Mouse (Mus musculus) layer of hippocampus, adult 2 months (tissue): ENCODE results near the gene Bcar3. TPM values are rescaled to one million over a fixed set of nuclear protein-coding genes. Genes with fewer than 3 reads are reported as not detected.

Experiments used
- DNase-seq, 2 experiments: peaks; one replicate each; pipeline ENCODE4 v3.0.0; 2022; ENCODE audit warnings: low spot score in 2 of 2
- H3K27ac ChIP-seq: fragments of 200-600 bp; 2 replicates; pipeline ENCODE4 v1.8.1; 2022
- H3K4me3 ChIP-seq: fragments of 200-600 bp; 2 replicates; pipeline ENCODE4 v1.8.1; 2022; ENCODE audit warnings: mild to moderate bottlenecking
- CTCF ChIP-seq: fragments of 200-600 bp; conservative IDR thresholded peaks from 2 replicates; pipeline ENCODE4 v1.8.1; 2022; ENCODE audit warnings: antibody characterized with exemption, mild to moderate bottlenecking, moderate library complexity
- total RNA-seq, 2 experiments: library from RNA; stranded (reverse); gene quantifications; 2 replicates each; pipeline ENCODE4 v1.2.3; 2021

Bcar3 gene
- total RNA-seq, 2 experiments from 2014 or later, result 9.4 to 10.0 TPM

- Histone ChIP-seq H3K27ac (no peak overlapping the region), H3K4me3 (no peak overlapping the region)
- no peak for TF ChIP-seq CTCF
- DNase-seq, result no peak
Observed at GRCm38 (mm10) chr3:122456156-122456555, 162.2 kb downstream of the Bcar3 start.

GRCm38 (mm10) chr3:122456807-122457206 lies 162.9 kb downstream of the Bcar3 start:
- Histone ChIP-seq H3K27ac (no peak overlapping the region), H3K4me3 (no peak overlapping the region)
- DNase-seq, result no peak
- no peak for TF ChIP-seq CTCF

- no peak for TF ChIP-seq CTCF
- Histone ChIP-seq H3K27ac (no peak overlapping the region), H3K4me3 (no peak overlapping the region)
- DNase-seq, result no peak
Observed at GRCm38 (mm10) chr3:122457723-122458122, 163.8 kb downstream of the Bcar3 start.

GRCm38 (mm10) chr3:122458743-122459142 lies 164.8 kb downstream of the Bcar3 start:
- Histone ChIP-seq H3K4me3 (no peak overlapping the region), H3K27ac (no peak overlapping the region)
- DNase-seq, result no peak
- TF ChIP-seq CTCF, result no peak

- TF ChIP-seq CTCF, result no peak
- no peak for DNase-seq
- H3K27ac ChIP-seq, result no peak overlapping the region
- no peak overlapping the region for H3K4me3 ChIP-seq
Observed at GRCm38 (mm10) chr3:122460848-122461511, 167.0 kb downstream of the Bcar3 start.

- TF ChIP-seq CTCF, result no peak
- H3K4me3 ChIP-seq, result no peak overlapping the region
- no peak for DNase-seq
- H3K27ac ChIP-seq, result 0 out of 2 replicates have a peak overlapping the region, but pooled peaks have one; percentile 6
Observed at GRCm38 (mm10) chr3:122461512-122461881, 167.6 kb downstream of the Bcar3 start.

- peak; percentile 70 for TF ChIP-seq CTCF
- no peak overlapping the region; the same call in 1 of the 2 replicates for H3K4me3 ChIP-seq
- H3K27ac ChIP-seq, result 0 out of 2 replicates have a peak overlapping the region, but pooled peaks have one; percentile 6
- no peak for DNase-seq
Observed at GRCm38 (mm10) chr3:122461932-122462871, 168.3 kb downstream of the Bcar3 start.

GRCm38 (mm10) chr3:122463166-122463565 lies 169.2 kb downstream of the Bcar3 start:
- no peak overlapping the region for H3K4me3 ChIP-seq
- no peak for DNase-seq
- H3K27ac ChIP-seq, result no peak overlapping the region
- no peak for TF ChIP-seq CTCF

- Histone ChIP-seq H3K27ac (no peak overlapping the region), H3K4me3 (no peak overlapping the region)
- TF ChIP-seq CTCF, result peak; percentile 98
- peak in 1 of 2 experiments; percentile 48 for DNase-seq
Observed at GRCm38 (mm10) chr3:122466100-122466730, 172.3 kb downstream of the Bcar3 start.

- no peak for DNase-seq
- Histone ChIP-seq H3K27ac (no peak overlapping the region), H3K4me3 (no peak overlapping the region)
- peak; percentile 77 for TF ChIP-seq CTCF
Observed at GRCm38 (mm10) chr3:122467977-122468376, 174.0 kb downstream of the Bcar3 start.

- no peak overlapping the region for H3K4me3 ChIP-seq
- H3K27ac ChIP-seq, result no peak overlapping the region
- TF ChIP-seq CTCF, result no peak
- no peak for DNase-seq
Observed at GRCm38 (mm10) chr3:122470326-122471016, 176.5 kb downstream of the Bcar3 start.

GRCm38 (mm10) chr3:122471017-122471721 lies 177.2 kb downstream of the Bcar3 start:
- no peak for DNase-seq
- no peak overlapping the region for H3K4me3 ChIP-seq
- no peak overlapping the region for H3K27ac ChIP-seq
- no peak for TF ChIP-seq CTCF
